Mouse (Mus musculus) spleen, adult 2 months (tissue): ENCODE results near the gene Cbx1.

Source experiments
- CTCF ChIP-seq: fragments of 200-500 bp; IDR thresholded peaks from 2 replicates; pipeline ENCODE4 v1.5.1; 2011; ENCODE audit warnings: mild to moderate bottlenecking, inconsistent platforms; ENCODE audit not compliant: insufficient read depth, insufficient read length, insufficient replicate concordance; ENCODE audit errors: extremely low read depth
- POLR2A ChIP-seq: fragments of 200-500 bp; IDR thresholded peaks from 2 replicates; pipeline ENCODE4 v1.6.1; 2011; ENCODE audit warnings: low read depth, low read length, inconsistent platforms

- TF ChIP-seq CTCF (no peak), POLR2A (no peak)
Measured at GRCm38 (mm10) chr11:96808066-96808465, 19.1 kb downstream of the Cbx1 start.
